In genomic region chr7:45337469-45337868, GRCm38 (mm10) we compare ENCODE assay signal across 14 mouse cellular contexts. TPM values are rescaled to one million over a fixed set of nuclear protein-coding genes. Genes with fewer than 3 reads are reported as not detected.
A peak's percentile ranks its signal among the peaks of the same experiment; 100 is the strongest.
DNase-seq lines count a peak whose midpoint lies in the region; ATAC-seq lines count a peak whose summit lies in the region.
"Had no signal": no experiment of that assay in that cellular context is flagged by ENCODE, and none has a peak within 500 bp of the region (broad histone marks: within the 10 kb centered on the region; RNA-seq: fewer than 3 reads in every experiment).

No protein-coding gene starts in this region.

- ATAC-seq in heart, embryonic 13.5 days (ENCODE audit: extremely low read depth, insufficient number of reproducible peaks, low FRiP score, low TSS enrichment), result no peak
- no peak for ATAC-seq in embryonic facial prominence, embryonic 12.5 days (ENCODE audit: insufficient number of reproducible peaks, insufficient read depth, low FRiP score, low TSS enrichment)
- no peak for ATAC-seq in embryonic facial prominence, embryonic 15.5 days (ENCODE audit: insufficient number of reproducible peaks, low FRiP score, low TSS enrichment, low read depth)
- ATAC-seq in limb, embryonic 15.5 days (ENCODE audit: insufficient number of reproducible peaks, low FRiP score, low TSS enrichment, low read depth), result no peak
- no peak for ATAC-seq in erythroblast, adult 5-6 weeks (replicated peaks; ENCODE audit: low FRiP score, poor library complexity, severe bottlenecking)
- ATAC-seq: forebrain, embryonic 15.5 days; liver, embryonic 12.5 days; Patski had no signal

- intact Hi-C loops in heart, postnatal 25 days (cut with DNase I), result no loop called here

- peak overlapping the region; percentile 60 for H3K4me3 ChIP-seq in heart, embryonic 13.5 days
- H3K4me3 ChIP-seq in embryonic facial prominence, embryonic 12.5 days, result no peak overlapping the region
- peak overlapping the region; percentile 53 for H3K4me3 ChIP-seq in embryonic facial prominence, embryonic 15.5 days (replicated peaks)
- H3K4me3 ChIP-seq in limb, embryonic 15.5 days, result peak overlapping the region; percentile 57; the same call in 1 of the 2 replicates
- H3K4me3 ChIP-seq: forebrain, embryonic 15.5 days; layer of hippocampus, adult 2 months; liver, embryonic 12.5 days had no signal

- DNase-seq in heart, postnatal 25 days (ENCODE audit: low spot score), result no peak
- no peak for DNase-seq in adrenal gland, adult (ENCODE audit: inconsistent age in 2 of 2, low spot score in 1 of 2)
- DNase-seq: adrenal gland, postnatal 10 days had no signal

- H3K27ac ChIP-seq in heart, embryonic 13.5 days (replicated peaks), result no peak overlapping the region
- H3K27ac ChIP-seq in embryonic facial prominence, embryonic 12.5 days, result peak overlapping the region; percentile 18; the same call in 1 of the 2 replicates
- no peak overlapping the region for H3K27ac ChIP-seq in embryonic facial prominence, embryonic 15.5 days (replicated peaks)
- no peak overlapping the region for H3K27ac ChIP-seq in limb, embryonic 15.5 days
- H3K27ac ChIP-seq: forebrain, embryonic 15.5 days; hindbrain, embryonic 14.5 days; layer of hippocampus, adult 2 months; liver, embryonic 12.5 days had no signal

- H3K9me3 ChIP-seq in heart, embryonic 13.5 days, result no peaks in the 10 kb centered on the region
- H3K9me3 ChIP-seq in embryonic facial prominence, embryonic 12.5 days, result no peaks in the 10 kb centered on the region
- H3K9me3 ChIP-seq in embryonic facial prominence, embryonic 15.5 days (replicated peaks), result no peaks in the 10 kb centered on the region
- H3K9me3 ChIP-seq in limb, embryonic 15.5 days, result no peaks in the 10 kb centered on the region
- H3K9me3 ChIP-seq: forebrain, embryonic 15.5 days; liver, embryonic 12.5 days; midbrain, embryonic 10.5 days had no signal

- H3K36me3 ChIP-seq in heart, embryonic 13.5 days, result no peaks in the 10 kb centered on the region
- no peaks in the 10 kb centered on the region for H3K36me3 ChIP-seq in embryonic facial prominence, embryonic 12.5 days
- H3K36me3 ChIP-seq in embryonic facial prominence, embryonic 15.5 days, result no peaks in the 10 kb centered on the region
- no peaks in the 10 kb centered on the region for H3K36me3 ChIP-seq in limb, embryonic 15.5 days
- H3K36me3 ChIP-seq: forebrain, embryonic 15.5 days; liver, embryonic 12.5 days; midbrain, embryonic 10.5 days had no signal

- H3K9ac ChIP-seq in heart, embryonic 13.5 days, result peak overlapping the region; percentile 58
- no peak overlapping the region for H3K9ac ChIP-seq in embryonic facial prominence, embryonic 12.5 days
- H3K9ac ChIP-seq in embryonic facial prominence, embryonic 15.5 days, result no peak overlapping the region
- H3K9ac ChIP-seq in limb, embryonic 15.5 days, result no peak overlapping the region
- H3K9ac ChIP-seq: forebrain, embryonic 15.5 days; hindbrain, embryonic 14.5 days; liver, embryonic 12.5 days had no signal

- peaks cover 78% of the 10 kb centered on the region for H3K4me1 ChIP-seq in heart, embryonic 13.5 days
- H3K4me1 ChIP-seq in embryonic facial prominence, embryonic 12.5 days, result peaks cover 51% of the 10 kb centered on the region
- peaks cover 65% of the 10 kb centered on the region for H3K4me1 ChIP-seq in embryonic facial prominence, embryonic 15.5 days
- peaks cover 65% of the 10 kb centered on the region for H3K4me1 ChIP-seq in limb, embryonic 15.5 days

- H3K27me3 ChIP-seq in heart, embryonic 13.5 days (replicated peaks), result peaks cover 15% of the 10 kb centered on the region
- no peaks in the 10 kb centered on the region for H3K27me3 ChIP-seq in embryonic facial prominence, embryonic 12.5 days
- no peaks in the 10 kb centered on the region for H3K27me3 ChIP-seq in embryonic facial prominence, embryonic 15.5 days
- 0 out of 2 replicates have a peak, but pooled peaks cover 3% of the 10 kb centered on the region for H3K27me3 ChIP-seq in limb, embryonic 15.5 days
- H3K27me3 ChIP-seq: Patski had no signal

- peak overlapping the region; percentile 79 for H3K4me2 ChIP-seq in heart, embryonic 13.5 days
- peak overlapping the region; percentile 93; the same call in 1 of the 2 replicates for H3K4me2 ChIP-seq in embryonic facial prominence, embryonic 12.5 days (replicated peaks)
- peak overlapping the region; percentile 89 for H3K4me2 ChIP-seq in embryonic facial prominence, embryonic 15.5 days (replicated peaks)
- peak overlapping the region; percentile 95; the same call in 1 of the 2 replicates for H3K4me2 ChIP-seq in limb, embryonic 15.5 days
- H3K4me2 ChIP-seq: forebrain, embryonic 15.5 days; hindbrain, embryonic 14.5 days had no signal

- WGBS in heart, embryonic 13.5 days, result 13% methylated on average over 4 of the region's 4 CpGs
- WGBS in embryonic facial prominence, embryonic 12.5 days, result 15% methylated on average over 4 of the region's 4 CpGs
- 9% methylated on average over 4 of the region's 4 CpGs for WGBS in embryonic facial prominence, embryonic 15.5 days
- 19% methylated on average over 4 of the region's 4 CpGs for WGBS in limb, embryonic 15.5 days

RNA-seq across cellular contexts. Expression of gene Hrc, which starts 2.4 kb away (rescaled TPM):
- polyA plus RNA-seq in heart, embryonic 13.5 days (2015; fragmentation: Nextera tagmentation; extraction: Ambion mirVana), result 24.2 and 27.7 TPM in 2 replicates
- 100 to 1,000 TPM; 773 to 825 TPM for total RNA-seq in heart, postnatal 25 days (2021)
- 0.81 and 1.5 TPM in 2 replicates for polyA plus RNA-seq in embryonic facial prominence, embryonic 12.5 days (2016; fragmentation: Nextera tagmentation; extraction: Ambion mirVana)
- polyA plus RNA-seq in embryonic facial prominence, embryonic 15.5 days (2015; fragmentation: Nextera tagmentation; extraction: Ambion mirVana), result 8.7 and 10.6 TPM in 2 replicates
- 6.5 and 15.1 TPM in 2 replicates for polyA plus RNA-seq in limb, embryonic 15.5 days (2015; fragmentation: Nextera tagmentation; extraction: Ambion mirVana)
- total RNA-seq in erythroblast, adult 5-6 weeks (2015; ENCODE audit: low replicate concordance), result not detected in 2 replicates
- not detected in 2 replicates for total RNA-seq in erythroblast, adult 5-6 weeks (2017; ENCODE audit: low replicate concordance)

RNA-seq across cellular contexts. Expression of gene Trpm4, which starts 3.9 kb away (rescaled TPM):
- 12.7 and 13.5 TPM in 2 replicates for polyA plus RNA-seq in heart, embryonic 13.5 days (2015; fragmentation: Nextera tagmentation; extraction: Ambion mirVana)
- total RNA-seq in heart, postnatal 25 days (2021), result 10 to 100 TPM; 23.5 to 25.0 TPM
- 16.1 and 18.5 TPM in 2 replicates for polyA plus RNA-seq in embryonic facial prominence, embryonic 12.5 days (2016; fragmentation: Nextera tagmentation; extraction: Ambion mirVana)
- polyA plus RNA-seq in embryonic facial prominence, embryonic 15.5 days (2015; fragmentation: Nextera tagmentation; extraction: Ambion mirVana), result 21.9 and 23.9 TPM in 2 replicates
- polyA plus RNA-seq in limb, embryonic 15.5 days (2015; fragmentation: Nextera tagmentation; extraction: Ambion mirVana), result 22.0 and 22.6 TPM in 2 replicates
- 0.42 TPM in 1 of 2 replicates, not detected in the other for total RNA-seq in erythroblast, adult 5-6 weeks (2015; ENCODE audit: low replicate concordance)
- not detected in 2 replicates for total RNA-seq in erythroblast, adult 5-6 weeks (2017; ENCODE audit: low replicate concordance)

RNA-seq across cellular contexts. Expression of gene Ppfia3, which starts 29.4 kb away (rescaled TPM):
- 2.3 and 2.9 TPM in 2 replicates for polyA plus RNA-seq in heart, embryonic 13.5 days (2015; fragmentation: Nextera tagmentation; extraction: Ambion mirVana)
- total RNA-seq in heart, postnatal 25 days (2021), result under 1 TPM; 0.18 to 0.25 TPM
- 8.8 and 9.2 TPM in 2 replicates for polyA plus RNA-seq in embryonic facial prominence, embryonic 12.5 days (2016; fragmentation: Nextera tagmentation; extraction: Ambion mirVana)
- polyA plus RNA-seq in embryonic facial prominence, embryonic 15.5 days (2015; fragmentation: Nextera tagmentation; extraction: Ambion mirVana), result 8.5 and 10.1 TPM in 2 replicates
- 7.8 and 9.1 TPM in 2 replicates for polyA plus RNA-seq in limb, embryonic 15.5 days (2015; fragmentation: Nextera tagmentation; extraction: Ambion mirVana)
- total RNA-seq in erythroblast, adult 5-6 weeks (2015; ENCODE audit: low replicate concordance), result 1.9 TPM in 1 of 2 replicates, not detected in the other
- 0.26 TPM in 1 of 2 replicates, not detected in the other for total RNA-seq in erythroblast, adult 5-6 weeks (2017; ENCODE audit: low replicate concordance)

RNA-seq across cellular contexts. Expression of gene Lin7b, which starts 32.9 kb away (rescaled TPM):
- 1.0 and 1.2 TPM in 2 replicates for polyA plus RNA-seq in heart, embryonic 13.5 days (2015; fragmentation: Nextera tagmentation; extraction: Ambion mirVana)
- total RNA-seq in heart, postnatal 25 days (2021), result 1 to 10 TPM; 1.8 to 2.0 TPM
- 1.2 and 1.9 TPM in 2 replicates for polyA plus RNA-seq in embryonic facial prominence, embryonic 12.5 days (2016; fragmentation: Nextera tagmentation; extraction: Ambion mirVana)
- polyA plus RNA-seq in embryonic facial prominence, embryonic 15.5 days (2015; fragmentation: Nextera tagmentation; extraction: Ambion mirVana), result 3.8 and 4.0 TPM in 2 replicates
- 2.3 and 2.5 TPM in 2 replicates for polyA plus RNA-seq in limb, embryonic 15.5 days (2015; fragmentation: Nextera tagmentation; extraction: Ambion mirVana)
- 1.5 TPM in 1 of 2 replicates, not detected in the other for total RNA-seq in erythroblast, adult 5-6 weeks (2015; ENCODE audit: low replicate concordance)
- 5.4 TPM in 1 of 2 replicates, not detected in the other for total RNA-seq in erythroblast, adult 5-6 weeks (2017; ENCODE audit: low replicate concordance)

RNA-seq across cellular contexts. Expression of gene Snrnp70, which starts 58.1 kb away (rescaled TPM):
- 136 and 140 TPM in 2 replicates for polyA plus RNA-seq in heart, embryonic 13.5 days (2015; fragmentation: Nextera tagmentation; extraction: Ambion mirVana)
- 100 to 1,000 TPM; 110 to 111 TPM for total RNA-seq in heart, postnatal 25 days (2021)
- 323 and 338 TPM in 2 replicates for polyA plus RNA-seq in embryonic facial prominence, embryonic 12.5 days (2016; fragmentation: Nextera tagmentation; extraction: Ambion mirVana)
- 212 and 214 TPM in 2 replicates for polyA plus RNA-seq in embryonic facial prominence, embryonic 15.5 days (2015; fragmentation: Nextera tagmentation; extraction: Ambion mirVana)
- 199 and 204 TPM in 2 replicates for polyA plus RNA-seq in limb, embryonic 15.5 days (2015; fragmentation: Nextera tagmentation; extraction: Ambion mirVana)
- total RNA-seq in erythroblast, adult 5-6 weeks (2015; ENCODE audit: low replicate concordance), result 50.5 and 70.2 TPM in 2 replicates
- total RNA-seq in erythroblast, adult 5-6 weeks (2017; ENCODE audit: low replicate concordance), result 169 and 259 TPM in 2 replicates
